Mouse (Mus musculus): ENCODE measurements at regions not wholly inside any gene's neighbourhood (a gene's known extent, or its start where the extent isn't known, plus 50 kb on each side); places are given as distances from the start of the nearest gene placed in this dataset.

DNA sequence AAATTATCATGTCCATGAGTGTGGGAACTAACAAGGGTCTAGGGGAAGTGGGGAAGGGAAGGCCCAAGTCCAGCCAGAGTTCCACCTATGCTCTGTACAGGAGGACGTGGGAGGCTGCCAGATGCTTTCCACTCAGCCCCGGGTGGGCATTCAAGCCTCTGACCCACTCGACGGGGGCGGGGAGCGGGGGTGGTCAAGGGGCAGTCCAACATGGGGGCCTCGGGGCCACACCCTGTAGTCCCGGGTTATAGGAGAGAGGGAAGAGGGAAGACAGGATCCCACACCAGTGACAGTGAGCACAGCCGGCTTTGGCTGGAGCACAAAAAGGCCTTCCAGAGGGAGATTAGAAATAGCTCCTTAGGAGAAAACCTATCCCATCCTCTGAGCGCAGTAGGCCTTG is 283.1 kb upstream of the Ddi1 start:
- no peak for DNase-seq (ENCODE audit: low spot score in 2 of 2)

- no peak for DNase-seq (ENCODE audit: low spot score in 2 of 2)
Observed at GRCm38 (mm10) chr9:6540178-6540700, 270.6 kb upstream of the Ddi1 start.

DNA sequence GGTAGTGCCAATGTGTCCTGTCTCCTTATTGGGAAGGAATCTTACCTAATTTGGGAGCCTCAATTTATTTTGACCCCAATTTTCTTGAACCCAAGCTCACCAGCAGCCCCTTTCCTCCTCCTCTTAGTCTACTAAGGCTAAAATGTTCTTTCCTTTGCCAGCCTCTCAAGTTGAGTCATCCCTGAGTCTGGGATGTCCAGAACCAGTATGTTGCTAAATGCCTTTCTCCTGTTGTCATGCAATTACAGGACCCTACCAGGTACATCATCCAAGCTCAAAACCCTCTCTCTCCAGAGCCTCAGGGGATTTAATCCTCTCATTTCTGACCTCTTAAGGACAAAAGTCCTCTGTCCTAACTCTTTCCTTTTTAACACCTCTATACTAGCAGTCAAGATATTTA is 259.2 kb upstream of the Ddi1 start:
- DNase-seq (ENCODE audit: low spot score in 2 of 2), result no peak

- DNase-seq (ENCODE audit: low spot score in 2 of 2), result no peak
Observed at GRCm38 (mm10) chr9:6517194-6517593, 247.5 kb upstream of the Ddi1 start.

DNA sequence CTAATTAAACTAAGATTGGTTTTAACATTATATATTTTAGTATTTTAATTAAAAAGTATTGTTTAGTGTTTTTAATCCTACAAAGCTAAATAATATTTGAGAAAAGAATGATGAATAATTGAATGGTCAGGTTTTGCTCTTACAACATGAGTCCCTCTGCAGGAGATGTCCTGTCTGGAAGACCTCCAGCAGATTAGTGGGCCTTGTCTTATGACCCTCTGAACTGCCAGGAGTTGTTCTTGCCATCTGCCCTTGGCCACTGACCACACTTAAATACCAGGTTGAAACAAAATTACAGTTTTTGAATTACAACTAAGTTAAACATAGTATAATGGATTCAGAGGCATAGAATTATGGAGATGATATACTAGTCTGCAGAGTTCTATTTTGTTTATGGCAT is 228.1 kb upstream of the Ddi1 start:
- DNase-seq (ENCODE audit: low spot score in 2 of 2), result no peak

DNA sequence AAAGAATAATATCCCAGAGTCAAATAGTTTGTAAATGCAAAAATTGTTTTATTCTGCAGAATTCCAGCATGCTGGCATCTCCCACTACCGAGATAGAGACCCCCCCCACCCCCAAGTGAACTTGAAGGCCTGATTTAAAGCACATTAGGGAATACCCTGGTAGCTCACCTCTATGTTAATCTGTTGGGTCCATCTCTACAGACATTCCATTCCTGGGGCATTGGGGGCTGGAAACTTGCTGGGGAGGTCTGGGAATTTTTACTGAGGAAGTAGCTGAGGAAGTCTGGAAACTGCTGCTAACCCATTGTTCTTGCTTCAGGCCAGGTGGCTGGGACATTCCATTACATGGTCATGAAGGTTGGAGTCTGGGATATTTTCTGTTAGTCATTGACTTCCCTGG is 210.8 kb upstream of the Ddi1 start:
- no peak for DNase-seq (ENCODE audit: low spot score in 2 of 2)

GRCm38 (mm10) chr9:6454542-6454941 is 184.9 kb upstream of the Ddi1 start:
- DNase-seq (ENCODE audit: low spot score in 2 of 2), result no peak

DNA sequence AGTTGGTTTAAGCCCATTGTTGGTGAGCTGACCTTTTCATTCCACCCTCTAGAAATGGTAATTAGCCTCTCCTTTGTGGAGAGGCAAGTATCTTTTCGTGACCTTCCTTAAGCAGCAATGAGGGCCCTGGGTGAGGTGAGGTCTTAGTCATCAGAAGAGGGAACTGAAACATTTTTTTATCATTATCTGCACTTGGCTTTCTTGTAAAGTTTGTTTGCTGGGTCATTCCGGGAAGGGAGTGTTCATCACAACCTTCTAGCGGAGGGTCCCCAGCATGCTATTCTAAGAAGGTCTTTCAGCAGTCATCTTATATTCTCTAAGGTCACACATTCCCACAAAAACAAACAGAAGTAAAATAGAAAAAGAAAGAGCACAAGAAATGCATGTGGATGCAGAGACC is 165.6 kb upstream of the Ddi1 start:
- no peak for DNase-seq (ENCODE audit: low spot score in 2 of 2)

DNA sequence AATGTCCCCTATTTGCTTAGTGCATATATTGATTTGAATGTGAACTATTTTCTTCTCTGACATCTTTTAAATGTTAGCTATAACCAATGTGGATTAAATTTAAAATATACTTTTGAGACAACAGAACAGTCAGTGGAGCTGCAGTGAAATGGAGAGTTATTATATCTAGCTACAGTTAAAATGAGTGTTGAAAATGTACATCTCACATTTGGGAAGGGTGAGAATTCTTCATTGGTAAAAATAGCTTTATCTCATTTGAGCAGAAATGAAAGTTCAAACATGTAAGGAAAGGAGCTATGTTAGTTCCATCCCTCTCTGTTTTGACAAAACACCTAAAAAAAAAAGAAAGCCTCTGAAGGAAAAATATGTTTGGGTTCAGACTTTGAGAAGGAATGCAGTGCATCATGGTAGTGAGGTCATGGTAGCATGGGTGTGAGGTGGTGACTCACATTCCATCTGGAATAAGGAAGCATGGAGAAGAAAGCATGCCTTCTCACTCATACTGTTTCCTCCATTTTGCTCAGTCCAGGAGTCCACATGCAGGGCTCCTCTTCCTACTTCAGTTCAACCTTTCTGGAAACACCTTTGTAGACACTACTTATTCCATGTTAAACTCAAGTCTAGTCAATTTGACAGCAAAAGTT is 164.3 kb upstream of the Ddi1 start:
- peak; percentile 3 to 35 for DNase-seq (ENCODE audit: low spot score in 2 of 2)

DNA sequence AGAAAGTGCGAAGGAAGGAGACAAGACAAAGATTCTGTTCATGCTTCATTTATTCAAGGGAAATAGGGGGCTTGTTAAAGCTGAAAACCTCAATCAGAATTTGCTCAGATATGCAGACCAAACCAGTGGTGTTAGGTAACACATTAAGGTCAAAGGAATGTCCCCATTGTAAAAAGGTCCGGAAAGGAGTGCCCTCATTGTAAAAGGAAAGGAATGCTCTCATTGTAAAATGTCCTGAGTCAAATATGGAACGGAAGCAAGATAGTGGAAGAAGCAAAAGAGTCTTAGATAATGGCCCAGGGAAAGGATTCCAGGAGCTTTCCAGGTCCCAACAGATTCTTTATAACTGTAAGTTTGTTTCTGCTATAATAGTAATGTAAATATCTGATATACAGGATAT is 161.2 kb upstream of the Ddi1 start:
- no peak for DNase-seq (ENCODE audit: low spot score in 2 of 2)

GRCm38 (mm10) chr9:6430437-6430836 is 160.8 kb upstream of the Ddi1 start:
- DNase-seq (ENCODE audit: low spot score in 2 of 2), result no peak

All from frontal cortex, postnatal 36 days (tissue).